Mouse (Mus musculus) heart, postnatal 0 days (tissue): Measurements from ENCODE around the gene Ap3b1. TPM values are rescaled to one million over a fixed set of nuclear protein-coding genes. Genes with fewer than 3 reads are reported as not detected.

Source experiments
- ATAC-seq: fragments of 200-750 bp; cut with Nextera tagmentation; 2 replicates; pipeline ENCODE4 v1.8.0; 2017; ENCODE audit warnings: low read depth, moderate number of reproducible peaks, moderate library complexity; ENCODE audit not compliant: insufficient read depth
- DNase-seq: peaks from one replicate; pipeline ENCODE4 v3.0.0-alpha.2; 2016; ENCODE audit warnings: low spot score
- H3K27ac ChIP-seq: fragments of 300-500 bp; sonication (generic); 2 replicates; pipeline ENCODE4 v1.5.1; 2014; ENCODE audit warnings: low read depth, mild to moderate bottlenecking
- H3K27me3 ChIP-seq: fragments of 300-500 bp; sonication (generic); 2 replicates; pipeline ENCODE4 v1.6.1; 2014; ENCODE audit warnings: low read length, mixed read lengths; ENCODE audit not compliant: control insufficient read depth, insufficient read depth
- H3K36me3 ChIP-seq: fragments of 300-500 bp; sonication (generic); replicated peaks from 2 replicates; pipeline ENCODE4 v1.6.1; 2014; ENCODE audit warnings: low read length, mixed read lengths; ENCODE audit not compliant: control insufficient read depth, insufficient read depth
- H3K4me1 ChIP-seq: fragments of 300-500 bp; sonication (generic); 2 replicates; pipeline ENCODE4 v1.6.1; 2014; ENCODE audit warnings: antibody characterized with exemption; ENCODE audit not compliant: control insufficient read depth, insufficient read depth
- H3K4me2 ChIP-seq: fragments of 300-500 bp; sonication (generic); 2 replicates; pipeline ENCODE4 v1.6.1; 2014; ENCODE audit warnings: low read depth, mild to moderate bottlenecking, low read length, moderate library complexity
- H3K4me3 ChIP-seq: fragments of 300-500 bp; sonication (generic); 2 replicates; pipeline ENCODE4 v1.5.1; 2014; ENCODE audit warnings: low read depth, low read length
- H3K9ac ChIP-seq: fragments of 300-500 bp; sonication (generic); replicated peaks from 2 replicates; pipeline ENCODE4 v1.6.1; 2014; ENCODE audit warnings: low read depth, low read length, mixed read lengths
- H3K9me3 ChIP-seq: fragments of 300-500 bp; sonication (generic); replicated peaks from 2 replicates; pipeline ENCODE4 v1.6.1; 2016; ENCODE audit warnings: low read length; ENCODE audit not compliant: control insufficient read depth
- CTCF ChIP-seq: IDR thresholded peaks from 2 replicates; pipeline ENCODE4 v1.5.1; 2016; ENCODE audit warnings: antibody characterized with exemption, control low read depth, low read depth
- EP300 ChIP-seq: IDR thresholded peaks from 2 replicates; pipeline ENCODE4 v1.6.1; 2016; ENCODE audit warnings: antibody characterized with exemption, low read depth
- WGBS: fragments of 180-500 bp; shearing (Covaris S2); extraction: QIAGEN DNeasy Blood & Tissue Kit; methylation state at CpG from one replicate; pipeline ENCODE4 v1.1.7; 2014; 5-methylcytosine and 5-hydroxymethylcytosine counted together
- polyA plus RNA-seq: library from polyadenylated mRNA; unstranded; fragments of >200 nt; fragmentation: Nextera tagmentation; extraction: Ambion mirVana; gene quantifications from 2 replicates; pipeline ENCODE4 v1.2.1, GENCODE M21; 2015
- total RNA-seq: library from RNA; depleted of rRNA; stranded (reverse); fragments of >200 nt; gene quantifications from 2 replicates; pipeline ENCODE4 v1.2.3, GENCODE M21; 2014; ENCODE audit warnings: low replicate concordance

Ap3b1 gene
- total and polyA plus RNA-seq, 2 experiments from 2014 or later = 22.5 to 26.0 TPM

DNA sequence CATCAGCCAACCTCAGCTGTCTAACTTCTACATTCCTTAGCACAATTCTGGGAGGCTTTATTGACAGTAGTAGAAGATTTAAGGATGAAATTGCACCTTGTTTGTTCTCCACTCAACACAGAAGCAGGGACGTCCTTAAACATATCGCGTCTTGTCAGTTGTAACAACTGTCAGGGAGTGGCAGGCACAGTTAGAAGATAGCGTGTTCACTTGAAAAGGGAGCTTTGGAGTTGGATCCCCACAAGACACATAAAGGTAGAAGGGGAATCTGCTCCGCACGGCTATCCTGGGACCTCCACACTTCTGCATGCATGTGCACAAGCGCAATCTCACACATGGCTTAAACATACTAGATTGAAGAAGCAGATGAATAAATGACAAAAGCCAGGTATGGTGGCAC lies 183.3 kb downstream of the Ap3b1 start:
- no peaks in the 10 kb centered on the region for H3K9me3 ChIP-seq
- no peak overlapping the region for H3K4me3 ChIP-seq
- H3K4me2 ChIP-seq = no peak overlapping the region
- no peak overlapping the region for H3K27ac ChIP-seq
- H3K9ac ChIP-seq = no peak overlapping the region
- no peak for DNase-seq
- 87% methylated on average over 7 of the region's 7 CpGs for WGBS
- peaks cover 23% of the 10 kb centered on the region for H3K36me3 ChIP-seq
- TF ChIP-seq CTCF (no peak), EP300 (no peak)
- ATAC-seq = no peak
- H3K4me1 ChIP-seq = no peaks in the 10 kb centered on the region
- H3K27me3 ChIP-seq = no peaks in the 10 kb centered on the region

DNA sequence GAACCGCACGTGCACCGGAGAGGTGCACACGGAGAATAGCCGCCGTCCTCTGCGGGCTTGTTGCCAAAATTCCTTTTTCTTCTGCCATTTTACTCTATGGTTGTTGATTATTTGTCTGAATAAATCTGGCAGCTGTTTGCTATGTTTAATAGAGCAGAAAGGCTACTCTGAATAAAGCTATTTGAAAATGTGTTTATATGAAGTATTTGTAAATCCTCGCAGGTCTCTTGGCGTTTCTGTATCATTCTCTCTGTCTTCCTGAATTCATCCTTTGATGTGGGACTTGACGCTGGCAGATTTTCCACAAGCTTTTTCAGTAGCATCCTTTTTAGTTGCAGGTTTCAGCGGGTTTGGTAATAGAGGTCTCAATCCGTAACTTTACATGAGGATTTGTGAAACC lies 185.5 kb downstream of the Ap3b1 start:
- no peaks in the 10 kb centered on the region for H3K9me3 ChIP-seq
- H3K36me3 ChIP-seq = peaks cover 29% of the 10 kb centered on the region
- no peak overlapping the region for H3K9ac ChIP-seq
- no peak for ATAC-seq
- no peak overlapping the region for H3K4me3 ChIP-seq
- H3K4me1 ChIP-seq = no peaks in the 10 kb centered on the region
- no peaks in the 10 kb centered on the region for H3K27me3 ChIP-seq
- WGBS = 85% methylated on average over 12 of the region's 12 CpGs
- H3K27ac ChIP-seq = no peak overlapping the region
- H3K4me2 ChIP-seq = no peak overlapping the region
- DNase-seq = no peak
- TF ChIP-seq EP300 (no peak), CTCF (no peak)

DNA sequence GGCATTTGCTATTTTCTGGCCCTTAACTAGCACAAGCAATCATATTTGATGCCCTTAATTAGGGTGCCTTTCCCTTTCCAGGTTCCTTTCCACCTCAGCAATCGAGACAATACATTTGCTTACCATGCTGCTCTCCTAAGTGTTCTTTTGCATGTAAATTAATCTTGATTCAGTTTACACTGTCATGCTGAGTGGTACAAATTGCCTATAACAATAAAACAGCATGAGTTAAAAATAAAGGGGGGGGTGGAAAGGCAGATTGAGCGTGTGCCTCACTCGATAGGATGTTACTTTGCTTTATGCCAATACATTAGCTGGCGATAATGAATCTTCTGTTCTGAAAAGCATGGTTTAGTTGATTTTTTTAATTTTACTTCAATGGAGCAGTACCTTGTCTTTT lies 187.0 kb downstream of the Ap3b1 start:
- no peak overlapping the region for H3K4me3 ChIP-seq
- H3K36me3 ChIP-seq = peaks cover 24% of the 10 kb centered on the region
- no peak for TF ChIP-seq CTCF
- TF ChIP-seq EP300 = no peak
- H3K4me2 ChIP-seq = no peak overlapping the region
- H3K4me1 ChIP-seq = no peaks in the 10 kb centered on the region
- DNase-seq (no peak), ATAC-seq (no peak)
- H3K9me3 ChIP-seq = no peaks in the 10 kb centered on the region
- 81% methylated on average over 4 of the region's 4 CpGs for WGBS
- H3K27ac ChIP-seq = no peak overlapping the region
- H3K9ac ChIP-seq = no peak overlapping the region
- no peaks in the 10 kb centered on the region for H3K27me3 ChIP-seq

DNA sequence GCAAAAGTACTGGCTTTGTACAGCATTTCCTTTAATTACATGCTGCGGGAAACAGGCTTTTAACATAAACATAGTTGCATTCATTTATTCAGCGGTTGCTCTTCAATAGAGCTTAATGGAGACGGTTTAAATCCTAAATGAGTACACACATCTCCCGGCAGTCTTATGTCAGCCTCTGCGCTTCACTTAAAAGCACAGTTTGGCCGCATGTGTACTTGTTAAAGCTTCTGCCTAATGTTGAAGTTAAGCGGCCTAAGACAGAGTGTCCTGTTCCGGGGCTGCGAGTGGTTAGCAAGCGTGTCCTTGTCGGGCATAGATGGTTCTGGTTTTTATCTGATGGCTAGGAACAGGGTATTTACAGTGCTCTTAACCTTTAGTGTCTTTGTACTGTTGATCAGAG lies 187.5 kb downstream of the Ap3b1 start:
- H3K4me1 ChIP-seq = no peaks in the 10 kb centered on the region
- no peak for DNase-seq
- H3K27me3 ChIP-seq = no peaks in the 10 kb centered on the region
- H3K4me2 ChIP-seq = no peak overlapping the region
- no peak overlapping the region for H3K27ac ChIP-seq
- H3K9me3 ChIP-seq = no peaks in the 10 kb centered on the region
- no peak overlapping the region for H3K9ac ChIP-seq
- ATAC-seq = no peak
- TF ChIP-seq EP300 (no peak), CTCF (no peak)
- H3K4me3 ChIP-seq = no peak overlapping the region
- peaks cover 21% of the 10 kb centered on the region for H3K36me3 ChIP-seq
- WGBS = 87% methylated on average over 11 of the region's 11 CpGs

DNA sequence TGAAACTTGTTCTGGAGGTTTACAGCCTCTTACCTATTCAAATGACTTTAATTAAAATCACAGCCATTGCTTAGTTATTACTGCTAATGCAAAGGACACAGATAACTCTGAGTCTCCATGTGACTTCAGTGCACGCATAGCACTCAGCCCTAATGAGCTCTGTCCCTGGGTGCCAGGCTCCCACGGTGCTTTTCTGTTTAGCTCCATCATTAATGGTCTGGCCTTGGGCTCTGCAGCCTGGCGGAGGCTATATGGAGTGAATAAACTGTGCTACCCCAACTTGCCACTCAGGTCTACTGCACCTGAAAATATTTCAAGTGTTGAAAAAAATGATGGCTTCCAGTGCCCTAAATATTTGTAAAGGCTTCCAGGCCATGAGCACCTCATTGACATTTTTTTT lies 190.8 kb downstream of the Ap3b1 start:
- Histone ChIP-seq H3K4me2 (no peak overlapping the region), H3K36me3 (0 out of 2 replicates have a peak, but pooled peaks cover 6% of the 10 kb centered on the region), H3K9me3 (no peaks in the 10 kb centered on the region), H3K27ac (no peak overlapping the region), H3K4me3 (no peak overlapping the region), H3K27me3 (no peaks in the 10 kb centered on the region), H3K4me1 (no peaks in the 10 kb centered on the region), H3K9ac (no peak overlapping the region)
- no peak for DNase-seq
- no peak for ATAC-seq
- no peak for TF ChIP-seq EP300
- TF ChIP-seq CTCF = no peak
- WGBS = 60% methylated on average over 3 of the region's 3 CpGs

DNA sequence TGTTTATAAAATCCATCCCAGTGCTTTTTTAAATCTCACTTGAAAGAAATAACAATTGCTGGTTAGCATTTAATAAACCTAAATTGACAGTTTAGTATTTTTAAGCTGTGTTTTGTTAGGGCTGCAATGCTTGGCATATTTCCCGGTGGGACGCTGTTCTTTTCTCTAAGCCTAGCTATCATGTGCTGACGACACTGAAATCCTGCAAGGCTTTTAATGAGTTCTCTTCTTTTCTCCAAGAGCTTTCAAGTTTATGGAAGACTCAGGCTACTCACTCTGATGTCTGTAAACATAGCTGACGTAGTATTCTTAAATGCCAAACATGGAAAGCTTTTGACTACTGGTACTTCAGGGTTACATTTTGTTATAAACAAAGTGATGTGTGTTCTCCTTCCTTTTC lies 191.3 kb downstream of the Ap3b1 start:
- no peak for DNase-seq
- Histone ChIP-seq H3K4me3 (no peak overlapping the region), H3K4me2 (no peak overlapping the region), H3K36me3 (0 out of 2 replicates have a peak, but pooled peaks cover 6% of the 10 kb centered on the region), H3K27me3 (no peaks in the 10 kb centered on the region), H3K9me3 (no peaks in the 10 kb centered on the region), H3K4me1 (no peaks in the 10 kb centered on the region), H3K9ac (no peak overlapping the region), H3K27ac (no peak overlapping the region)
- TF ChIP-seq CTCF = no peak
- TF ChIP-seq EP300 = no peak
- ATAC-seq = no peak
- WGBS = 52% methylated on average over 4 of the region's 4 CpGs
